In the genomic region with DNA sequence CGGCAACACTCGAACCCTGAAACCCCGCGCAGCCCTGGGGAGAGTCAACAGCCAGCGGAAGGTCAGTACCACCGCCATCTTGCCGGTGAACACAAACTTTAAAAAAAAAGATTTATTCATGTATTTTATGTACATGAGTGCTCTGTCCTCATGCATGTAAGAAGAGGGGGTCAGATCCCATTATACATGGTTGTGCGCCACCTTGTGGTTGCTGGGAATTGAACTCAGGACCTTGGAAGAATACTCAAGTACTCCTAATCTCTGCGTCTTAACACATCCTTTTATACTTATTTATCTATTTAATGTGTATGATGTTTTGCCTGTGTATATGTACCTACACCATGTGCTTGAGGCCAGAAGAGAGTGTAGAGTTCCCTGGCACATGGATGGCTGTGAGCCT, we compare ENCODE assay signal across 9 mouse cellular contexts. TPM values are rescaled to one million over a fixed set of nuclear protein-coding genes. Genes with fewer than 3 reads are reported as not detected.
DNase-seq lines count a peak whose midpoint lies in the region; ATAC-seq and TF ChIP-seq lines count a peak whose summit lies in the region.
"Had no signal": no experiment of that assay in that cellular context is flagged by ENCODE, and none has a peak within 500 bp of the region (broad histone marks: within the 10 kb centered on the region; RNA-seq: fewer than 3 reads in every experiment).

No protein-coding gene starts in this region.

- WGBS in forebrain, embryonic 10.5 days: 77% methylated on average over 9 of the region's 9 CpGs
- 72% methylated on average over 9 of the region's 9 CpGs for WGBS in forebrain, embryonic 12.5 days
- 62% methylated on average over 9 of the region's 9 CpGs for WGBS in liver, embryonic 13.5 days (ENCODE audit: insufficient replicate concordance)
- WGBS in liver, embryonic 12.5 days (ENCODE audit: insufficient replicate concordance): 61% methylated on average over 9 of the region's 9 CpGs
- WGBS in intestine, postnatal 0 days: 76% methylated on average over 9 of the region's 9 CpGs

- H3K4me3 ChIP-seq in forebrain, embryonic 10.5 days: no peak overlapping the region
- no peak overlapping the region for H3K4me3 ChIP-seq in forebrain, embryonic 12.5 days (replicated peaks)
- H3K4me3 ChIP-seq in liver, embryonic 13.5 days (replicated peaks): no peak overlapping the region
- H3K4me3 ChIP-seq in liver, embryonic 12.5 days: no peak overlapping the region
- H3K4me3 ChIP-seq in intestine, postnatal 0 days (ENCODE audit: low read depth, low read length): no peak overlapping the region
- H3K4me3 ChIP-seq: stomach, embryonic 15.5 days had no signal

- no peak for ATAC-seq in forebrain, embryonic 12.5 days (ENCODE audit: low FRiP score)
- ATAC-seq in liver, embryonic 13.5 days (ENCODE audit: low read depth): no peak
- no peak for ATAC-seq in liver, embryonic 12.5 days
- ATAC-seq in intestine, postnatal 0 days: no peak
- no peak for ATAC-seq in erythroblast, adult 5-6 weeks (replicated peaks; ENCODE audit: low FRiP score, poor library complexity, severe bottlenecking)

- no peaks in the 10 kb centered on the region for H3K27me3 ChIP-seq in forebrain, embryonic 10.5 days (ENCODE audit: poor library complexity, severe bottlenecking)
- H3K27me3 ChIP-seq in forebrain, embryonic 12.5 days: no peaks in the 10 kb centered on the region
- no peaks in the 10 kb centered on the region; the same call in 1 of the 2 replicates for H3K27me3 ChIP-seq in liver, embryonic 13.5 days
- H3K27me3 ChIP-seq in liver, embryonic 12.5 days (replicated peaks): 0 out of 2 replicates have a peak, but pooled peaks cover 8% of the 10 kb centered on the region
- no peaks in the 10 kb centered on the region for H3K27me3 ChIP-seq in intestine, postnatal 0 days (replicated peaks; ENCODE audit: control insufficient read depth, insufficient read depth, low read length)
- H3K27me3 ChIP-seq: stomach, embryonic 15.5 days had no signal

- H3K9me3 ChIP-seq in forebrain, embryonic 10.5 days: no peaks in the 10 kb centered on the region
- no peaks in the 10 kb centered on the region for H3K9me3 ChIP-seq in forebrain, embryonic 12.5 days
- no peaks in the 10 kb centered on the region for H3K9me3 ChIP-seq in liver, embryonic 13.5 days (replicated peaks)
- H3K9me3 ChIP-seq in liver, embryonic 12.5 days (replicated peaks): no peaks in the 10 kb centered on the region
- no peaks in the 10 kb centered on the region for H3K9me3 ChIP-seq in intestine, postnatal 0 days (ENCODE audit: control insufficient read depth)
- H3K9me3 ChIP-seq: stomach, embryonic 15.5 days had no signal

- H3K4me2 ChIP-seq in forebrain, embryonic 12.5 days: no peak overlapping the region
- H3K4me2 ChIP-seq in liver, embryonic 13.5 days: no peak overlapping the region
- H3K4me2 ChIP-seq in liver, embryonic 12.5 days: no peak overlapping the region
- no peak overlapping the region for H3K4me2 ChIP-seq in intestine, postnatal 0 days (replicated peaks; ENCODE audit: low read depth)
- H3K4me2 ChIP-seq: stomach, embryonic 15.5 days had no signal

- no peak overlapping the region for H3K27ac ChIP-seq in forebrain, embryonic 10.5 days
- no peak overlapping the region for H3K27ac ChIP-seq in forebrain, embryonic 12.5 days
- H3K27ac ChIP-seq in liver, embryonic 13.5 days: no peak overlapping the region
- H3K27ac ChIP-seq in liver, embryonic 12.5 days: no peak overlapping the region
- no peak overlapping the region for H3K27ac ChIP-seq in intestine, postnatal 0 days (ENCODE audit: low read depth, low read length)
- H3K27ac ChIP-seq: stomach, embryonic 15.5 days had no signal

- no peaks in the 10 kb centered on the region for H3K4me1 ChIP-seq in forebrain, embryonic 10.5 days
- no peaks in the 10 kb centered on the region for H3K4me1 ChIP-seq in forebrain, embryonic 12.5 days
- H3K4me1 ChIP-seq in liver, embryonic 13.5 days (replicated peaks): no peaks in the 10 kb centered on the region
- H3K4me1 ChIP-seq in liver, embryonic 12.5 days: peaks cover 4% of the 10 kb centered on the region; the same call in 1 of the 2 replicates
- 0 out of 2 replicates have a peak, but pooled peaks cover 3% of the 10 kb centered on the region for H3K4me1 ChIP-seq in intestine, postnatal 0 days (replicated peaks; ENCODE audit: control insufficient read depth, insufficient read depth, low read length)

- DNase-seq in forebrain, embryonic 10.5 days (ENCODE audit: extremely low spot score, low spot score): peak; percentile 32
- DNase-seq in liver, embryonic 13.5 days: peak; percentile 27
- peak; percentile 13 for DNase-seq in c-Kit-negative CD71-positive TER-119-positive erythroid progenitor cells, embryonic 14.5 days (ENCODE audit: low read depth, low spot score)
- peak; percentile 30 for DNase-seq in retina, adult 2 months (ENCODE audit: low read depth, low spot score)

- H3K9ac ChIP-seq in forebrain, embryonic 12.5 days: no peak overlapping the region
- H3K9ac ChIP-seq in liver, embryonic 13.5 days: no peak overlapping the region
- H3K9ac ChIP-seq in liver, embryonic 12.5 days: no peak overlapping the region
- no peak overlapping the region for H3K9ac ChIP-seq in intestine, postnatal 0 days (ENCODE audit: low read depth, low read length)
- H3K9ac ChIP-seq: stomach, embryonic 15.5 days had no signal

- H3K36me3 ChIP-seq in forebrain, embryonic 10.5 days (replicated peaks): no peaks in the 10 kb centered on the region
- no peaks in the 10 kb centered on the region for H3K36me3 ChIP-seq in forebrain, embryonic 12.5 days (replicated peaks)
- H3K36me3 ChIP-seq in liver, embryonic 13.5 days: no peaks in the 10 kb centered on the region
- H3K36me3 ChIP-seq in liver, embryonic 12.5 days: no peaks in the 10 kb centered on the region
- no peaks in the 10 kb centered on the region for H3K36me3 ChIP-seq in intestine, postnatal 0 days (ENCODE audit: control insufficient read depth, insufficient read depth)
- H3K36me3 ChIP-seq: stomach, embryonic 15.5 days had no signal

- TF ChIP-seq CTCF in intestine, postnatal 0 days (IDR thresholded peaks at IDR 0.05; ENCODE audit: low read depth): peak; percentile 75

RNA-seq across cellular contexts. Expression of a gene that starts 47.1 kb away (rescaled TPM):
- 0.10 TPM in 1 of 2 replicates, not detected in the other for polyA plus RNA-seq in forebrain, embryonic 10.5 days (2016; fragmentation: Nextera tagmentation; extraction: Ambion mirVana)
- polyA plus RNA-seq in forebrain, embryonic 12.5 days (2016; fragmentation: Nextera tagmentation; extraction: Ambion mirVana): not detected in 2 replicates
- polyA plus RNA-seq in liver, embryonic 13.5 days (2015; fragmentation: Nextera tagmentation; extraction: Ambion mirVana): 0.54 and 0.75 TPM in 2 replicates
- 0.49 and 0.51 TPM in 2 replicates for polyA plus RNA-seq in liver, embryonic 12.5 days (2016; fragmentation: Nextera tagmentation; extraction: Ambion mirVana)
- 0.59 and 1.0 TPM in 2 replicates for polyA plus RNA-seq in intestine, postnatal 0 days (2015; fragmentation: Nextera tagmentation; extraction: Ambion mirVana)
- 0.84 TPM in 1 of 2 replicates, not detected in the other for total RNA-seq in erythroblast, adult 5-6 weeks (2015; ENCODE audit: low replicate concordance)
- total RNA-seq in erythroblast, adult 5-6 weeks (2017; ENCODE audit: low replicate concordance): 0.26 TPM in 1 of 2 replicates, not detected in the other

RNA-seq across cellular contexts. Expression of a gene that starts 51.7 kb away (rescaled TPM):
- 1.6 and 2.0 TPM in 2 replicates for polyA plus RNA-seq in forebrain, embryonic 10.5 days (2016; fragmentation: Nextera tagmentation; extraction: Ambion mirVana)
- 2.3 and 2.8 TPM in 2 replicates for polyA plus RNA-seq in forebrain, embryonic 12.5 days (2016; fragmentation: Nextera tagmentation; extraction: Ambion mirVana)
- polyA plus RNA-seq in liver, embryonic 13.5 days (2015; fragmentation: Nextera tagmentation; extraction: Ambion mirVana): 1.2 and 1.4 TPM in 2 replicates
- polyA plus RNA-seq in liver, embryonic 12.5 days (2016; fragmentation: Nextera tagmentation; extraction: Ambion mirVana): 1.3 and 2.0 TPM in 2 replicates
- 3.6 and 3.8 TPM in 2 replicates for polyA plus RNA-seq in intestine, postnatal 0 days (2015; fragmentation: Nextera tagmentation; extraction: Ambion mirVana)
- total RNA-seq in erythroblast, adult 5-6 weeks (2015; ENCODE audit: low replicate concordance): 6.3 and 6.5 TPM in 2 replicates
- 1.5 and 5.9 TPM in 2 replicates for total RNA-seq in erythroblast, adult 5-6 weeks (2017; ENCODE audit: low replicate concordance)
